Mouse (Mus musculus) cerebellum, adult 11 months (tissue): ENCODE data around the gene Rack1.
"Not testable (repeated sequence)": the region's sequence is repeated elsewhere in the genome, so short reads cannot be mapped to it uniquely, and the experiment has no call there.

Experiments used
- DNase-seq: peaks from one replicate; pipeline ENCODE4 v3.0.0; 2022

Gene Rack1

GRCm38 (mm10) chr11:48799921-48800701 is at the start of gene Rack1:
Rack1 (plus strand) TSS chr11:48800332.
- peak; percentile 80 for DNase-seq

DNA sequence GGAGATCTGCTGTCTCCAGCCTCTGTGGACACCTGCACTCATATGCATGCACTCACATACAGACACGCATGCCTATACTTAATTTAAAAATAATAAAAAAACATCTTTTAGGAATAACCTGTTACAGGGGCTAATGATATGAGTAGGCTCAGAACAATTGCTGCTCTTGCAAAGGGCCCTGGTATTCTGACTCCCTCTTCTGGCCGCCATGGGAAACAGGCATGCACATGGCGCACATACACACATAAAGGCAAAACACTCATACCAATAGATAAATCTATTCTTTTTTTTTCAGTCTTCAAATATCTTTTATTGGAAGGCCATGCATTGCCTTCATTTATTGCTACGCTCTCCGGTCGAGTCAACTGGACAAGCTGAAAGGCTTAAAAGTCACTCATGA is 49.7 kb upstream of the Rack1 start:
- DNase-seq = no peak

- not testable (repeated sequence) for DNase-seq
Observed at GRCm38 (mm10) chr11:48753534-48753933, 46.6 kb upstream of the Rack1 start.

DNA sequence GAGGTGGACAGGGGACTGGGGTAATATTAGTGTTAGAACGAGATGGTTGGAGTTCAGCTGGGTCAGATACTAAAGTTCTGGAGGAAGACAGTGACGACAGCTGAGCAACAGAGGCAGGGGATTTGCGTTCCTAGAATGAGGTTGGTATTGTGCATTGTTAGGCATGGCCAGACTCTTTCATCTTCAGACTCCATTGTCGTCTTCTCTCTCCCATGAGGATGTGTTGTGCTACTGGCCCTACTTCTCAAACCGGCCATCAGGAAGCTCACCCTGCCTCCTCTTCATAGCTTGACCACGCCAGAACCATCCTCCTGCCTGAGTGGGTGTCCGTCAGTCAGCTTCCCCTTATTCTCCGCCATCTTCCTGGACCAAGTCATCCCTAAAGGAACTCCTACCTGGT is 41.1 kb upstream of the Rack1 start:
- DNase-seq = no peak

GRCm38 (mm10) chr11:48764119-48764518 is 36.0 kb upstream of the Rack1 start:
- no peak for DNase-seq

DNA sequence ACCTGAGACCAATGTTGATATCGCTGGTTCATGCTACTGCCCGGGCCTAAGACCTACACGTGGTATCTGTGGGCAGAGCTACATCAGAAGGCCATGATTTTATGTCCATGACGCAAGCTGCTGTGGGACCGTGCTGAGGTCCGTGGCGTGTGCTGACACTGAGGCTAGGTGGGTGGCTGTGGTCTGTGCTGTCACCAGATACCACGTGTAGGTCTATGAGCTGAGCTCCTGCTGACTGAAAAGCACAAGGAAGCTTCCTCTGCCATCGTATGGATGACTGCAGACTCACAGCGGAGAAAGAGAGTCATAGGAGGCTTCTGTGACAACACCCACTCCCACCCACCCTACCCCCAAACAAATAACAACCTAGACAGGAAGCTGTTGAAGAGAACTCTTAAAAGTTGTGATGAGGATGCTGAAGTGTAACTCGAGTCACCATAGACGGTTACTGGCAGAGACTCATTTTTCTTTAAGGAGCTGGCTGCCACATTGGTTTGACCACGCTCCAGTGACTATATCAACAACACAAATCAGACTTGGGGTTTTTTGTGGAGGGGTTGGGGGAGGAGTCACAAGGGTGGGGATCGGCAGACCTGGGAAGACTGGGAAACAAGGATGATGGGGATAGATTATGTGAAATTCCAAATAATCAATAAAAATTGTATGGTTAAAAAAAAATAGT is 32.8 kb upstream of the Rack1 start:
- no peak for DNase-seq

- DNase-seq = no peak
Observed at GRCm38 (mm10) chr11:48771691-48772090, 28.4 kb upstream of the Rack1 start.

DNA sequence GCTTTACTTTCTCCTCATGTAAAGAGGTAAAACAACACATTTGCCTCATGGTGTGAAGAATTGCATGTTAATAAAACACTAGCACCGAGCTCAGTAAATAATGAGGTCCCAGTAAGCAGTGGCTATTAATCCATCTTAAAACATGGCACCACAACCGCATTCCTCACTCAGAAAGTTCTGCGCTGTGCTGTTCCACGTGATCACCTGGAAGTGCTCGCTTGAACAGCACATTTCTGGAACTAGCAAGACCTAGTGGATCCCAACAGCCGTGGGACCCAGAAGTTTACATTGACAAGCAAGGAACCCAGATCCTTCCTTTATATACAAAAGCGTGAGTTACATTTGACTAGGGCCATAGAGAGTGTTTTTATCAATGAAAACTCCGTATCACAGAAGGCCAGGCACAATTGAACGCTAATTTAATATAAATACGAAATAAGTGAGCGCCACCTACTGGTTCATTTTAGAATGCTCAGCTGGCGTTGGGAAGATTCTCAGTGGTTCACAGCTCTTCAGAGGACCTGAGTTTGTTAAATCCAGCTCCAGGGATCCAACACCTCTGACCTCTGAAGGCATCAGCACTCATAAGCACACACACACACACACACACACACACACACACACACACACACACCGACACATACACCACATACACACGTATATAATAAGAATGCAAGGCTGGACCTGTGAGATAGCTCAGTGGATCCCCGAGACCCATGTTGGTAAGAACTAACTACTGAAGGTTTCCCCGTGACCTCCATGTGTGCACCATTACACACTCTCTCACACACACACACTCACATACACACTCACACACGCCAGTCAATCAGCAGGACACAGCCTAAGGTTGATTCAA is 25.5 kb upstream of the Rack1 start:
- DNase-seq = no peak

- DNase-seq = no peak
Observed at GRCm38 (mm10) chr11:48775483-48775882, 24.6 kb upstream of the Rack1 start.

GRCm38 (mm10) chr11:48776664-48777063 is 23.5 kb upstream of the Rack1 start:
- no peak for DNase-seq

GRCm38 (mm10) chr11:48777303-48777702 is 22.8 kb upstream of the Rack1 start:
- DNase-seq = no peak

DNA sequence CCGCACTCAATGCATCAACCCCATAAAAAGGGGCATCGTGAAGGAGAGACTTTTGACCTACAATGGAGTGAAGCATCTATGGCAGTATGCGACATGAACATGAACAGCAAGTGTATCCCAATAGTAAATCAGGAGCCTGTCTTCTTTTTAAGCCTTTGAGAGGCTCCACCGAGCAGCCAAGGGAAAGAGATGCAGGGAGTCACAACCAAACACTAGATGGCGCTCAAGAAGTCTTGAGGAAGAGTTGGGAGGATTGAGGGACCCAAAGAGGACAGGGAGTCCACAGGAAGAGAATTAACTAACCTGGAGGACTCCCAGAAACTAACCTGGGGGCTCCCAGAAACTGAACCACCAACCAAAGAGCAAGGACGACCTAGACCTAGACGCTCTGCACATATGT is 20.7 kb upstream of the Rack1 start:
- DNase-seq = no peak

GRCm38 (mm10) chr11:48782243-48782642 is 17.9 kb upstream of the Rack1 start:
- no peak for DNase-seq

DNA sequence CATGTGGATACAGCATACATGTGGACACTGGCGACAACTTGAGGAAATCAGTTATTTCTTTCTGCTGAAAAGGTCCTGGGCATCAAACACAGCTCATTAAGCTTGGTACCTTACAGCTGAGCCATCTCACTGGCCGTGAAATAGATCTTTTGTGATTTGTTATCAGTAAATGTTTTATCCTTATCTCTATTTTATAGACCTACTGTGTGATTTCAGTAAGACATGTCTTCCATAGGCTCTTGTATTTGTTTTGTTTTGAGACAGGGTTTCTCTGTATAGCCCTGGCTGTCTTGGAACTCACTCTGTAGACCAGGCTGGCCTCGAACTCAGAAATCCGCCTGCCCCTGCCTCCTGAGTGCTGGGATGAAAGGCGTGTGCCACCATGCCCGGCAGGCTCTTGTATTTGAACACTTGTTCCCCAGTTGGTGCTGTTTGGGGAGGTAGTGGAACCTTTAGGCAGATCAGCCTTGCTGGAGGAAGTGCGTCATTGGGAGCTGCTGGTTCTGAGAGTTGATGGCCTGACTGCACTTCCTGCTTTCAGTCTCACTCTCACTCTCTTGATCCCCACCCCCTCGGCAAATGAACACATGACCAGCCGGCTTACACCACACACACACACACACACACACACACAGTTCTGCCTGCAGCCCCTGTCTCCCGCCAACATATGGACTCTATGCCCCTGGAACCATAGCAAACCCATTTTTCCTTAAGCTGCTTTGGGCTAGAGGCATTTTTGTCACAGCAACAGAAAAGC is 12.5 kb upstream of the Rack1 start:
- DNase-seq = no peak

DNA sequence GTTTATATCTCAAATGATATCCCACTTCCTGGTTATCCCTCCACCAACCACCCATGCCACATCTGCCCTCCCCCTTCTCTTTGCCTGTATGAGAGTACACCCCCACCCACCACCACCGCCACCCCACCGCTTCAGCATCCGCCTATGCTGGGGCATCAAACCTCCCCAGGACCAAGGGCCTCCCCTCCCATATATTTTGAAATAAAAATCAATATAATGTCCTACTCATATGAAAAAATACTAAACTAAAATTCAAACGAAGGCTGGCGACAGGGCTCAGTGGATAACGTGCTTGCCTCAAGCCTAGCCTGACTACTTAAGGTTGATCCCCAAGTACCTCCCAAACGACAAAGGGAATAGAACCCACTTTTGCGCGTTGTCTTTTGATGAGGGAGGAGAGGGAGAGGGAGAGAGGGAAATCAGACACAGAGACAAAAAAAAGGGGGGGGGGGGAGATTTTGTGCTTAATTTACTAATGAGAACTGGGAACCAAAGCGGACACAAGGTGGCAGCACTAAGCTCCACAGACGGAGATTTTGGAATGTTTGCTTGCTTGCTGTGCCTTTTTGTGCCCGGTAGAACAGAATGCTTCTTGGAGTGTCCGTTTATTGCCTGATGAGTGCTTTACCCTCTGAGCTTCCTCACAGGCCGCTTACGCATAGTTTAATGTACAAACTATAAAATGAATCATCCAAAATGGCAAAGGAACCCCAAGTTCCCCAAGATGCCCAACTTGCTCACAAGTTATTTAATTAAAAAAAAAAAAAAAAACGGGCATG is 11.6 kb upstream of the Rack1 start:
- peak; percentile 76 for DNase-seq

GRCm38 (mm10) chr11:48789215-48789614 is 10.9 kb upstream of the Rack1 start:
- no peak for DNase-seq

DNA sequence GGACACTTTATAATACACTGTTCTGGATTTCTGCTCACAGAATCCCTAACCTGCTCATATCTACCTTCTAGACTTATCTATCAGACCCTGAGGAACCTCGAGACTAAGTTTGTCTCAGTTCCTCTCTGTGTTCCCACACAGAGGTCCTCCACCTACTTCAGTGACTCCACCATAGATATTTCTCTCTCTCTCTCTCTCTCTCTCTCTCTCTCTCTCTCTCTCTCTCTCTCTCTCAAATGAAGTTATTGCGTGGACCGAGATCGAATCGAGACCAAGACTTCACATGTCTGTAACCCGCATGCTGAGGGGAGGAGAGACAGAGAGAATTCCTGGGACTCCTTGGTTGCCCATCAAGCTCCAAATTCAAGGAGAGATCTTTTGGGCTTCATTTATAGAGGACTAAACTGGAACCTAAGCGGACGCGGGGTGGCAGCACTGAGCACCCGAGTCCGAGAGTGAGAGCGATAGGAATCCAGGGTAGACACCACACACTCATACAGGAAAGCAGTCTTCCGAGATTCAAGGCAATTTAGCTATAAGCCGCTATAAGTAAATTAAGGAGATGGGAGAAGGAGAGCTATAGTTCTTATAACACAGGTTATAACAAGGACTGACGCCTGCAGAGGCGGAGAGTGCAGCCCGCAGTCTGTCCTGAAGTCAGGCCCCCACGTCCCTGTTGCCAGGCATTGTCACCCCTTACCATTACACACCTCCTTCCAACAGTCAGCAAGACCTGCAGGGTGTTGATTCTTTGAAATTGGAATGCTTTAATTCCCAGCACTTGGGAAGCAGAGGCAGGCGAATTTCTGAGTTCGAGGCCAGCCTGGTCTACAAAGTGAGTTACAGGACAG is 9.9 kb upstream of the Rack1 start:
- peak; percentile 79 for DNase-seq

GRCm38 (mm10) chr11:48790946-48791345 is 9.2 kb upstream of the Rack1 start:
- no peak for DNase-seq

DNA sequence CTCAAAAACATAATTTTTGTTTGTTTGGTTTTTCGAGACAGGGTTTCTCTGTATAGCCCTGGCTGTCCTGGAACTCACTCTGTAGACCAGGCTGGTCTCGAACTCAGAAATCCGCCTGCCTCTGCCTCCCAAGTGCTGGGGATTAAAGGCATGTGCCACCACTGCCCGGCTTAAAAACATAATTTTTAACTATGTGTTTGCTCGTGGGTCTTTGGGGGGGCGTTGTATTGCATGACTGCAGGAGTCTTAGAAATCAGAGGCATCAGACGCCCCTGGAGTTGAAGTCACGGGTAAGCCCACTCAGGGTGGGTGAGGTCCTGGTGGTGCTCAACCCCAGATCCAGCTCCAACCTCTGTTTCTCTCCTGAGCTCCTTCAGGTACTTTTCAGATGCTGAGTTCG is 8.2 kb upstream of the Rack1 start:
- DNase-seq = not testable (repeated sequence)

GRCm38 (mm10) chr11:48793184-48793583 is 6.9 kb upstream of the Rack1 start:
- no peak for DNase-seq

GRCm38 (mm10) chr11:48795221-48795620 is 4.9 kb upstream of the Rack1 start:
- DNase-seq = no peak
